Mouse (Mus musculus): ENCODE data around the gene Hdac9.

Gene Hdac9

DNA sequence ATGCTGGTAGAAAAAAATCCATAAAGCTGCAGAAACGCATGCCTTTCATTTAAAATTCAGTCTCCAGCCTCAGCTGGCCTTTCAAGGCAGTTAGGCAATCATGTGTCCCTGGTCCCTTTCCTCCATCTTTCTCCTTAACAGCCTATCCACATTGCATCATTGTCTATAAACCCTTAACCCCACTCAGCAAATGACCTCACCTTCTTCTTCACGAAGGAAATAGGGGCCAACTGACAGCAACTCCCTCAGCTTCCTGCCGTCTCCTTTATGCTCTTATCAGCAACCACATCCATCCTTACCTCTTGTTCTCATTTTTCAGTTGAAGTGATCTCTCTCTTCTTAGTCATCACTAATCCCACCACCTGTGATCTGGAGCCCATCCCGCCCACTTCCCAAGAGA, 584.0 kb downstream of the Hdac9 start:
- no peak for DNase-seq

DNA sequence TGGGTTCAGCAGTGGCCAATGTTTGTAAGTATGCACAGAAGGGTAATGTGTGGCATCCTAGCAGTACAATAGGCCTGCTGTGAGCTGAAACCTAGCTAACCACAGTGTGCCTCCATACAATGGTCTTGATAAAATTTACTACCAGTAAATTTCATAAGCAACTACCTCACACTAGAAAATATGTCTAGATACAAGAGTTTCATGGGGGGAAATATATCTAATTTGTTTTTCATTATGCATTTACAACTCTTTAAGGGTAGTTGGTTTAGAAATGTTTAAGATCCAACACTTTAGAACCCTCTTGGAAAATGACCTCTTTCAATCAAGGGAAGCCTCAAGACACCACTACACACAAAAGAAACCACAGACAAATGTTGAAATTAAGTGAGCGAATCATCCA, 589.8 kb downstream of the Hdac9 start:
- no peak for DNase-seq

DNA sequence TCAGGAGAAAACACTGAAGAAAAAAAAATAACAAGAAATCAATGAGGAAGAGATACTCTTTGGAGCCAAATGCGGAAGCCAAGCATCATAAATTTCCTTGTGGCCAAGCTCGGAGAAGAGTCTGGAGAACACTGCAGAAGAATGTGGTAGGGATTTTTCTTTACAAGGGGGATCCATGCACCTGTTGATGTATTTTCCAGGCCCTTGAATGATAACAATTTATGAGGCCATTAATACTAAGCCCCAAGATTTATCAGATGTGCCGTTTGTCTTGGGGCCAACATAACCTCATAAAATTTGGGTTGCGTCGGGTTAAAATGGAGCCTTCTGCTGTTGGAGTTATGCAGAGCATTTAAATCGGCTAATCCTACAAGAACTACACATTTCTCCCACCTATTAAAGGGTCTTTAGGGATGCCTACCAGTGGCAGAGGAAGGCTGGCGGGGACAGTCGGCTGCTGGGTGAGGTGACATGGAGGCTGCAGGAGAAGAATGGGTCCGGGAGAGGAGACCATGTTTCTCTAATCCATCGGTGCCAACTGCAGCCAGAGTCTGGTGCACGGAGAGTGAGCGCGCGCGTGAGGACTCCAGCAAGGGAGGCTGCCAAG, 604.7 kb downstream of the Hdac9 start:
- DNase-seq: no peak

DNA sequence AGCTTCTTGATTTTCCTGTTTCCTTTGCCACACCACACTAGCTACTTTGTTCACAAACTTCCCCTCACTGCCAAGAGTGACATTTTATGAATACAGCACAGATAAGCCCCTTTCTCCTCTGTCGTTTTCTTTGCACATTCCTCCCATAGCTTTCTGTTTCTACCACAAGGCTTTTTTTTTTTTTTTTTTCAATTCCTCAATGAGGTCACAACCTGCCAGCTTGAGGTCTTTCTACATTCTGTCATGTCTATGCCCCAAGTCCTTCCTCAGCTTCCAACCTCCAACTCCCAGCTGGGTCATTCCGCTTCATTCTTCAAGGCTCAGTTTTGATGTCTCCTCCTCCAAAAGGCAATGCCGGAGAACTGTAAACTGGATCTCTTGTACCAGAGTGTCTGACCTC, 611.4 kb downstream of the Hdac9 start:
- no peak for DNase-seq

DNA sequence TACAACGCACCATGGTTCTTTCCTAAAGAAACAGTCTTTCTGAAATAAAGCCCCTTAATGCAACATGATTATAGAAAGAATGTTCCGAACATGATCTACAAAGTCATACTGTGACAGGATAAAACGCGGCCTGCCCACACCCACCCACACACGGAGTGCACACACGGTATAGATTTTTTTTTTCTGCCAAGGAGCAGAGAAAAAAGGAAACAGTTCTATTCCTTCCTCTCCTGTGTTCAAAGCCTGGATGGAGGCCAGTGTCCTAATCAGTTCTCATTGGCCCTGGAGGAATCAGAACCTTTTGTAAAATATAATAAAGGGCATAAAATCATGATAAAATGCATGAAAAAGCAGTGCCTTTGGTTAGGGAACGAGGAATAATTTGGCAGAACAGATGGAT, 624.5 kb downstream of the Hdac9 start:
- no peak for DNase-seq

DNA sequence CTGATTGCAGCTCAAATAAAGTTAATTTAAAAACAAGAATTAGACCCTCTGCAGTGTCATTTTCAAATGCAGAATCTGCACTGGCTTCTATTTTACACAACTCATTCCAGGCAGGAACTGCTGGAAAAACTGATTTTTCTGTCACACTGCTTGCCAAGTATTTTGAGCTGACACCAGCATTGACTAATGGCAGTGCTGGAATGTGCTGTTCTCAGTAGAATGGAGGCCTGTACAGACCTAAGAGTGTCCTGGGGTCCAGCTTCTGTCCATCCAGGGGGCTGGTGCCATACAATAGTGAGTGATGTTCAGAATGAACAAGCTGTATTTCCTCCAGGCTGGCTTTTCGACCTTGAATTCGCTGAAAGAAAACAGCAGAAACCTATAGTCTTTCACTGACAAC, 629.7 kb downstream of the Hdac9 start:
- no peak for DNase-seq

DNA sequence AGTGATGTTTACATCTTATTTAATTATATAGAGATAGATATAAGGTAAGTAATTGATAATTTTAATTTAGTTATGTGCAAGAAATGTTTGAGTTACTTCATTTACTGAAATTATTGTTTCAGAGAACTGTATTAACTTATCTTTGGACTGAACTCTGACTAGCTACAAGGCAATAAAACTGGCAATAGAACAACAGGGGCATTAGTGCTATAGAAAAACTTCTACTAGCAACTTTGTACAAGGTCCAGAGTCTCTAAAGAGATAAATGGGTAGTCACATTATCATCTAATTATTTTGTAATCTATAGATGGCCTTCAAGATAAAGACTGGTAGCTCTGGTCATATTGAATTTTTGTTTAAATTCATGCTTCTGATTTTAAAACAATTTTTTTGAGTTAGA, 632.0 kb downstream of the Hdac9 start:
- DNase-seq: no peak

DNA sequence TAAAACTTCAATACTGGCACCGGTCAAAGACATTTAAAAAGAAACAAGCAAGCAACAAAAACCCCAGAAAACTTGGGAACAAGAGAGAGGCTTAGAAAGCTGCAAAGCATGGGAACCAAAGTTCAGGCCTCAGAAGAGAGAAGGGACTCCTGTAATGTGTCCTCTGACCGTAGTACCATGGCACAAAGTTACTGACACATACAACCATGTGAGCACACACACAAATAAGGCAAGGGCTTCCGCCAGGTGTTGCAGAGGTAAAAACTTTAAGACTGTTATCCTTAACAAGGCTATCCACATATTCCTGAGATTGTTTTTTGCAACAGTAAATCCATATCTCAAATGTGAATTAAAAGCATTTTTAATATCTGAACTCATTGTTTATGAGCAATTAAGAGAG, 632.5 kb downstream of the Hdac9 start:
- DNase-seq: no peak

DNA sequence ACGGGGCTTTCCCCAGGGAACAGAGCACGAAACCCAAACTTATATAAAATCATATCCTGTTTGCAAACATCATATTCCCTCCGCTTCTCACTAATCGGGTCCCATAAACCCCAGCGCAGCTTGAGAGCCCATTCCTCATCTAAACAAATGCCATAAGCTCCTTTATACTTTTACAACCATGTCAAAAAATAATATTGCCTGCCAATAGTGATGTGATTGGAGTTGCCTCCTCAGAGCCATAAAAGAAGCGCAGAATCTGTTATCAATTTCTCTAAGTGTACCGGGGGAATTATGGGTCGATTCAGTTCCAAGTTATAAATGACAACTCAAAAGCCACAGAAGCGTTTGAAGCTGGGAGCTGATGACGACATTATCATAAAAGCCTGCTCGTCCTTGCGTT, 638.1 kb downstream of the Hdac9 start:
- no peak for DNase-seq

DNA sequence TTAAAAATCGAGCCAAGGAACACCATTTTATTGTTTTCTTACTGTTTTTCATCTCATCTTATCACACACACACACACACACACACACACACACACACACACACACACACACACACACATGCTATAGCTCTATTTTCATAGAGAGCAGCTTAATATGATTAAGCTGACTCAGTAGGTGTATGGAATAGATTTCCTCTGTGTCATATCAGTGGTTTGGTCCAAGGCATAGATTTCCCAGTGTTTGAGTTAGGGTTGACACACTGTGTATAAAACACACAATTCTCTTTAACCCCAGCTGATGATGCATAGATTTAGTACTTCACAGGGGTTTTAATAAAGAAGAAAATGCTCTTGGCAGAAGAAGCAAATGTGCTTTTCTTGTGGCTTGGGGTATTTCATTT, 643.1 kb downstream of the Hdac9 start:
- no peak for DNase-seq

DNA sequence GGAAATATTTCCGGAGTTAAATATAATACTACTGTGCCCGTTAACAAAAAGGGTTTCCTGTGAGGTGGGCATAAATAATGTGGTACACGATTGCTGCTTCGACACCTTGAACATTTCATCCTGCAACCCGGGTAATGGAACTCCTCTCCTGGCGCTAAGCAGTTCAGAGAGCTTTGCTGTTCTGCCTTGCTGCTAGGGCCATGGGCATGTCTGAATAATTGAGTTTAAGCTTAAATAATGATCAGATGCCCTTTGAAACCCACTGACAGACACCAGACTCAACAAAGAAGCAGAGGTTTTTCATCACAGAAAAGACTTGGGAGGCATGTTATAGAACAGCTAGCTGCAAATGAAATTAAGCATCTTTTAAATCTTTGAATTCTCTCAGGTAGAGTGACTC, 646.8 kb downstream of the Hdac9 start:
- no peak for DNase-seq

DNA sequence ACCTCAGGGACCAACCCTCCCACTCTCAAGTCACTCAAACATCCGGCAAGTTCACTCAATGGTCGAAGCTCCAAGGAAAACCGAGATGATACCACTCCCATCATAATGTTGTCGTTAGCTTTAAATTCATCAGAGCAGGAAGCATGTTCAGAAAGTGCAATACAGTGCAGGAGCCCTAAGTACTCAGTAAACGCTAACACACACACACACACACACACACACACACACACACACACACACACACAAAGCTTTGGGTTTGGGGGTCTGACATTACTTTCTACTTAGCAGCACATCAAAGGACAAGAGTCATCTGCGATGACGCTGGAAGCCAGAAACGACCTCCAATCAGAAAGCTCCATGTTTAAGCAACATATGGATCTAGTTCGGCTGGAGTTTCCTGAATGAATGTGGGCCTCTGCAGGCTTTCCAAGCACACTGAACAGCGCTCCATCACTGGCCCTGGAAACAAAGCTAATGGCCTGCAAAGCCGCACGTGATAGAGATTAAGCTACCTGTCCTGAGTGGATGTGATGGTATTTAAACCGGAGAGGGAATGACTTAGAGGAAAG, 647.3 kb downstream of the Hdac9 start:
- DNase-seq: no peak

DNA sequence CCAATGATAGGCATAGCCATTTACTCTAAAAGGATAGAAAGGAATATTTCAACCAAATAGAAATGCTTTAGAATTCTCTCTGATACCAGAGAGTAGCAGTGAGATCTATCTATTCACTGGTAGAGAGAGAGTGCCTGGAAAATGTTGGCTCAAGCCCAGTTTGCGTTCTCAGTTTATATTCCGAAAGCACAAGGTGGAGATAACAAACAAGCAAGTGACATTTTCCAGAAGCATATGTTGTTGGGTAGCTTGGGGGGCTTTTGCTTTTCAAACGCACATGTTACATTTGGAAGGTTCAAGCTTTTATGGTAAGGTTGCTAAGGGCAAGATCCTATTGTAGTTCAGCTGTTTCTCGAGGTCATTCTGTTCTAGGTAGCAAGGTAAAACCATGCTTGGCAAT, 657.2 kb downstream of the Hdac9 start:
- no peak for DNase-seq

DNA sequence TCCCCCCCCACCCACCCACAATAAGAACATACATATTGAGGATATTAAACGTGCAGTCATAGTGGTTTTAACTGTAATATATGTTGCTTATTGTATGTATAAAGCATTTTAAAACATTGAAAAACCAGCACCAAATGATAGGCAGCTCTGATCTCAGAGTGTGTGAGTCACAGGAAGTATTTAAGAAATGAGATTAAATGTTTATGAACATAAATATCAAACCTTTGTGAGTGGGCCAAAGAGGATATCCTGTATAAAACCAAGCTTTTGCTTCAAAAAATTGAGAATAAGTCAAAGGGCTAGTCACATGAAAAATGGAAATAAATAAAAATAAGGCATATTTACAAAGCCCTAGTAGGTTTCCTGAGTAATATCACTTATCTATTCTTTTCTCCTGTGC, 667.7 kb downstream of the Hdac9 start:
- no peak for DNase-seq

DNA sequence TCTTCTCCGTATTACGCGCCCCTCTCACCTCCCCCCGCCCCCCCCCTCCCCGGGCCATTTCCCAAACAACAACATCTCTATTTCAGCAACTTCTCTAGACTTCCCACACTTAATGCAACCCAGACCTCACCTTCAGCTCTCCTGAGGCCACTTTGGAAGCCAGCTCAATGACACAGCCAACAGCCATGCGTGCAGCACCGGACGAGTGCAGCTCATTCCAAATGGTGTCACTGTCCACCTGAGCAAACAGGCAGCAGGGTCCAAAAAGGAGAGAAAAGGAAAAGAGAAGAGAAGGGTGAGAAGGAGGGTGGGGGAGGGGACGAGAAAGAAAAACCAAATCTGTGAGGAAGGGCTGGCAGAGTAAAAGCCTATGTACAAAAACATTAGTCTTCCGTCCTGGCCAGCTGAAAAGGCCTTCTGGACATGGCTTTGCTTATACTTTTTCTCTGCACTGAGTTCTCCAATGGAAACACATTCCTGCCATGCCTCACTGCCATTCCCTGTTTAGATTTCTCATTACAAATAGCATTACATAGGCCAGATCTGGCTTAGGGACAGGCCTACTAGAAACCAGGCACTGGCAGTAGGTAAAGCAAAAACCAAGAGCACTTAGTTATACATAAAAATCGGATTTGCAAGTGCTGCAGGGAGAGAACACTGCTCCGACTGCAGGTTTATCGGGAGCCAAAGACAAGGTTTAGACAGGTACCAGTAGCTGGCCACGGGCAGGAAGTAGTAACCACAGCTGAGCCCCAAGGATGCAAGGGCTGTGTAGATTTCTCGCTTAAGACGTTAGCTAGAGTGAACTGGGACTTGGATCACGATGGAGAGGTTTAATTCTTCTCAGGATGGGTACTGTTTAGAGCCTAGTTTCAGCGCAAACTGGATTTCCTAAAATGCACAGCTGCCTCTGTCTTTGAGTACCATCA, 668.4 kb downstream of the Hdac9 start:
- no peak for DNase-seq

DNA sequence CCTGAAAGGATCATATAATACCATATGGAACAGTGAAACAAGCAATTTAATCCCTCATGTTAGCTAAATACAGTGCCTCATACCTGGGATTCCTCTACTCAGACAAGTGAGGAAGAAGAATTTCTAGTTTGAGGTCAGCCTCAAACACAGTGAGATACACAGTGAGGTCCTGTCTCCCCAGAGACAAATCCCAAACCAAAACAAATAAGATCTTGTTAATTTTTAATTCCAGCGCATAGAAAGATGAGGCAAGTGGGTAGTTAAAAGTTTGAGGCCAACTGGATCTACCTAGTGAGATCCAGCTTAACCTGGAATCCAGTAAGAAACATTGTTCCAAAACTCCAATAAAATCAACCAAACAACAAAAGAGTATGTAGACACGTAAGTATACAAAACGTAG, 678.1 kb downstream of the Hdac9 start:
- no peak for DNase-seq

DNA sequence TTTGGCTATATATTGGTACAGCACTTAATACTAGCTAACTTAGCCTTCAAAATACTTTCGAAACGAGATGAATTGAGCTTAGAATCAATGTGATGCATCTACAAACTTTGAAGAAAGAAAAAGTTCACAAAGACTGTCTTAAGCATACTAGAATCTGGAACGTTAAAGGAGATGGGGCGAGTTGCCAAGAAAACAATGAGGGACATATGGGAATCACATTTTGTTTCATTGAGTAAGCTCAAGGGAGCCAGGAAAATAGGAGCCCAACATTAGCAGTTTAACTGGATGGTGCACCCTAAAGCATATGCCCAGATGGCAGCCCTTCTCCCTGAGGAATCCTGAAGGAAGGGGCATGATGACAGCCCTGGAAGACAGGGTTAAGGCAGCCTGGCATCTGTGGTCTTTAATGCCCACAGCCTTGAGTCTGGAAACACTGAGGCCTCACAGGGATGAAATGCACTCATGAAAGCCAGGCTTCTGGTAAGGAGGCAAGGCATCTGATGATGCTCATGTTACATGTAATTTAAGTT, 685.2 kb downstream of the Hdac9 start:
- DNase-seq: no peak

DNA sequence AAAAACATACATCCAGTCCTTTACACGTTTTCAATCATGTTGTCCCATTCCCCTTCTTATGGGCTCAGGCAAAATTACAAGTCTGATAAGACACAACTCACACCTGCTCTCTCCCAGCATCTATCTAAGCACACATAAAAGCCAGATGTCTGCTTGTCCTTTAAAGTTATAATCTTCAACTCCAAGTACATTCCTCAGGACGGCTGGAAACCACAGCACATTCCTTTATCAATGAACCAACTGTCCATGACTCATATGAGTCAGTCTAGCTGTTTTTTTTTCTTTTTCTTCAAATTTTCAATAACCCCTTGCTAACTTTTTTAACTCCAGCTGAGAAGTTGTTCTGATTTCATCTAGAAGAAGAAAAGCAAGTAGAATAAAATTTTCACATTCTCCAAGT, 692.4 kb downstream of the Hdac9 start:
- DNase-seq: no peak

DNA sequence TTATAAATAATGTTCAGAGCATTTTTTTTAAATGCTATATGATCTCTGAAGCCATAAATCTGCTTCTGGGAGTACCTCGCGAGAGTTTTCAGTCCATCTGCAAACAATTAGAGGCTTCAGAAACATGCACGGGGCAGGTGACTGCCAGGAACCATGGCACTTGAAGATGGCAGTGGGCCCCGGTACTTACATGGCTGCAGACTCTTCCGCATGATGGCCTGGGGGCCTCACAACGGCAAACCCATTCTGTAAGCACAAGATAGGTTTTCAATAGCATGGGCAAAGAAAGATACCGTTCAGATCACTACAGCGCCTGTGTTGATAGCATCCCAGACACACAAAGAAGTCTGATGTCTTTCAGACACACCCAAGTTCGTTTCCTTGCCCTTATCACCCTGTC, 695.9 kb downstream of the Hdac9 start:
- no peak for DNase-seq

DNA sequence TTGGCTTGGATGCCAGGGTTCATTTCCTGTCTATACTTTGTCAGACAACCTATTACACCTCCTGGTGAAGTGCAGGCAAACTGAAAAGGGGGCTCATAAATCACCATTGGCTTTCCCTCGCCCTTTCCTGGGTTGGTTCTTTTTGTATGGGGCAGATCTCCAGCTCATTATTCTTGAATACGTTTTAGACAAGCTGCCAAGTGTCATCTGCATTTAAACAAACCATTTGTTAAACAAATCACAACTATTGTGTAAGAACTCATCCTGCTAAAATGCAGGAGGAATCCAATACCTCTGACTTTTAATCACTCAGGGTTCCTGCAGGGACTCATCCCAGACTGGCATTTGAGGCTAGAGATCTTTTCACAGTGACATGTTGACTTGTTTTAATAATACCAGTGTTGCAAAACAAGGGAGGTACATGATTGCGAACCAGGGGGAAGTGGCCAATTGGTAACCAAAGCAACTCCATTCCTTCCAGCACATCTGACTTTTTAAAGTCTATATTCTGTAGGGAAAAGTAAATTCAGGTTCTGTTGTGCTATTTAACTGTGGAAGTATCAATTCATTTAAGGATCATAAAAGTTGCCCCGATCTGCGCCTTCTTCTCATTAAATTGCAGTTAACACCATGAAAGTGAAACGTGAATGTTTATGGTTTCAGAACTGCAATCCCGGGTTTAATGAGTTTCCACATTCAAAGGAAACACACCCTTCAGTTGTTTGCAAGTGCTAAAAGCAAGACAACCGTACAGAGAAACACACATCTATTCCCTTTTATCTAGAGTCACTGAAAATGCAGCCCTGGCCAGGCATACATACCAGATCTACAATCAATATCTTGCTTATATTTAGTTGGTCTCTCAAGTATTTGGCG, 696.6 kb downstream of the Hdac9 start:
- DNase-seq: no peak

DNA sequence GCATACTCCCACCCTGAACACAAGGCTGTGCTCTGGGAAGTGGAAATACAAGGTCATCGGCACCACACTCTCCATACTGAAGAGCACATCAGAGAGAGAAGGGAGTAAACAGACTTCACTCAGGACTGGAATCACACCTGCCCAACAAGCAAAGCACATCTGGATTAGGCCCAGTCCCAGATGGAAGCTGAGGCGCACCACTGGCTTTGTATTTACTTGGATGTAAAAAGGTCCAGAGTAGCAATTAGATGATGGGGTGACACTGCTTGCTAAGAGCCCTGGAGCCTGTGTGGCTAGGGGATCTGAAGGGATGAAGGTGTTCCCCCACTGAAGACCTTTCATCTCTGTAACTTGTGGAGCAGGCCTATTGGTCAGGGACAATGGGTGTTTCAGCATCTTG, 698.3 kb downstream of the Hdac9 start:
- no peak for DNase-seq

DNA sequence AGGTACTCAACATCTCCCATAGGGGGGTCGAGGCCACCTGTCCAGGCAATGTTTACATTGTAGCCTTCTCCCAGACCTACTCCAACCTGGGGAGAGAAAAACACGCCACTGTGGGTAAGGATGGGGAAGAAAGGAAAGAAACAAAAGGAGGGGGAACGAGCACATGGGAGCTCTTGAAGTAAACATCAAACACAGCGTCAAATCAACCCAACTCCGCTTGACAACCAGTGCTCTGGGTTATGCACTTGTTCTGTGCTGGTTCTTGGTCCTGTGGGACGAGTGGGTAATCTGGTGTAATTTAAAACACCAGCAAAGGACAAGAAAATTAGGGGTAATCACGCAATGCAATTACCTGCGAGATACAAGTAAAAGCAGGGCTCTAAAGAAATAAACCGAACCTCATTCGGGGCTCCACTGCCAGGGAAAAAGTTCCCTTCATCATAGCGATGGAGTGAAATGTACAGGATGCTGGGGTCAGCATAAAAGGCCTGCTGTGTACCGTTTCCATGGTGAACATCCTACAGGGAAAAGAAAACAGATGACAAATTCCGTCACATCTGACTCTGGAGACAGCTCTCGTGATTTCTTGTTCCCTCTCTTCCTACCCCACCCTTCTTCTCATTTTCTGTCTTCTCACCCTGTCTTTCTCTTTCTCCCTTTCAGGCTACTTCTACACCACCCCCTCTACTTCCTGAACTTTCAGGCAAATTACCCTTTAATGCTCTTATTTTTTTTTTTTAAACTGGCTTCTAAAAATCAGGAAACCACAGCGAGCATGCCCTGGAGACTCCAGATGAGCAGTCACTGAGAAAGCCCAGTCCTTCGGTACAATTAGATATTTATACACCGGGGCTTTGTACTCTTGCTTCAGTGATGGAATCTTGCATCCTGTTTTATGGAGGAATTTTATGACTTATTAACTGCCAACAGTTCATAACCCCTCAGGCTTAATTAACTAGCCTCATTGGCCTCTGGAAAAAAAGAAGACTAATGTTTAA, 701.6 kb downstream of the Hdac9 start:
- DNase-seq: no peak

Measured in lung, postnatal 36 days (tissue).